Mouse (Mus musculus): Measurements from ENCODE around the gene Rras2. TPM values are rescaled to one million over a fixed set of nuclear protein-coding genes. Genes with fewer than 3 reads are reported as not detected.

The Rras2 gene
- polyA plus RNA-seq, 1 experiment = not detected

GRCm38 (mm10) chr7:114129281-114129680 is 11.7 kb upstream of the Rras2 start:
- Histone ChIP-seq H3K4me3 (ENCODE audit: insufficient read depth, low read depth, low read length) (no peak overlapping the region), H3K27ac (ENCODE audit: insufficient read depth, low read depth, low read length) (no peak overlapping the region), H3K4me1 (ENCODE audit: control insufficient read depth, insufficient read depth, low read length) (peaks cover 6% of the 10 kb centered on the region)
- TF ChIP-seq CTCF (IDR thresholded peaks at IDR 0.05; ENCODE audit: insufficient read depth, low read depth, low read length) = no peak
- TF ChIP-seq POLR2A (IDR thresholded peaks at IDR 0.05; ENCODE audit: insufficient read depth, low read depth, low read length) = no peak
- WGBS = 59% methylated on average over 2 of the region's 2 CpGs

DNA sequence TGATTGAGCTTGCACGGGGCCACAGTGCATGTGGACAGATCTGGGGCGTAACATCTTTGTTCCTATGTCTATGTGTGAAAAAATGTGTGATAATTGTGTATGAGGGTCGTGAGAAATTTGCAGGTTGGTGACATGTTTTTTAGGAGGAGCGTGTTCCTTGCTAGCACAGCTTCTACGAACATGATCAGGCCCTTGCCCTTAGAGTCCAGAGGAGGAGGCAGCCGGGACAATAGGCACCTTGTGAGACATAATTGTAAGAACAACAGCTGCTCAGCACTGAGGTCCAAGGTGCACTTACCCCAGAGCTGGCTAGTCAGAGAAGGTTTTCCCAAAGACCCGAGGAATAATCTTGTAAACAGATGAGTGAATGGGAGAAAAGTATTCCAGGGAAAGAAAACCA is 599 bp upstream of the Rras2 start:
- Histone ChIP-seq H3K4me3 (ENCODE audit: insufficient read depth, low read depth, low read length) (no peak overlapping the region), H3K27ac (ENCODE audit: insufficient read depth, low read depth, low read length) (no peak overlapping the region), H3K4me1 (ENCODE audit: control insufficient read depth, insufficient read depth, low read length) (peaks cover 7% of the 10 kb centered on the region)
- WGBS = 58% methylated on average over 7 of the region's 7 CpGs
- TF ChIP-seq POLR2A (IDR thresholded peaks at IDR 0.05; ENCODE audit: insufficient read depth, low read depth, low read length) (no peak), CTCF (IDR thresholded peaks at IDR 0.05; ENCODE audit: insufficient read depth, low read depth, low read length) (no peak)

- no peak overlapping the region for H3K27ac ChIP-seq (ENCODE audit: insufficient read depth, low read depth, low read length)
- peaks cover 7% of the 10 kb centered on the region for H3K4me1 ChIP-seq (ENCODE audit: control insufficient read depth, insufficient read depth, low read length)
- TF ChIP-seq POLR2A (IDR thresholded peaks at IDR 0.05; ENCODE audit: insufficient read depth, low read depth, low read length) (no peak), CTCF (IDR thresholded peaks at IDR 0.05; ENCODE audit: insufficient read depth, low read depth, low read length) (no peak)
- H3K4me3 ChIP-seq (ENCODE audit: insufficient read depth, low read depth, low read length) = peak overlapping the region; percentile 81
- under 1% methylated on average over 68 of the region's 74 CpGs for WGBS
Observed at GRCm38 (mm10) chr7:114116711-114117351, 750 bp downstream of the Rras2 start.

GRCm38 (mm10) chr7:114115961-114116360 is 1.6 kb downstream of the Rras2 start:
- peaks cover 7% of the 10 kb centered on the region for H3K4me1 ChIP-seq (ENCODE audit: control insufficient read depth, insufficient read depth, low read length)
- WGBS = 20% methylated on average over 9 of the region's 9 CpGs

GRCm38 (mm10) chr7:114114976-114115375 is 2.6 kb downstream of the Rras2 start:
- H3K4me1 ChIP-seq (ENCODE audit: control insufficient read depth, insufficient read depth, low read length) = peaks cover 7% of the 10 kb centered on the region
- H3K4me3 ChIP-seq (ENCODE audit: insufficient read depth, low read depth, low read length) = no peak overlapping the region
- no peak overlapping the region for H3K27ac ChIP-seq (ENCODE audit: insufficient read depth, low read depth, low read length)
- WGBS = 92% methylated on average over 3 of the region's 3 CpGs
- TF ChIP-seq POLR2A (IDR thresholded peaks at IDR 0.05; ENCODE audit: insufficient read depth, low read depth, low read length) = no peak
- no peak for TF ChIP-seq CTCF (IDR thresholded peaks at IDR 0.05; ENCODE audit: insufficient read depth, low read depth, low read length)

More at GRCm38 (mm10) chr7:114115961-114116360, 1.6 kb downstream of the Rras2 start:
- H3K4me3 ChIP-seq (ENCODE audit: insufficient read depth, low read depth, low read length) = peak overlapping the region; percentile 31
- no peak overlapping the region for H3K27ac ChIP-seq (ENCODE audit: insufficient read depth, low read depth, low read length)
- no peak for TF ChIP-seq CTCF (IDR thresholded peaks at IDR 0.05; ENCODE audit: insufficient read depth, low read depth, low read length)
- no peak for TF ChIP-seq POLR2A (IDR thresholded peaks at IDR 0.05; ENCODE audit: insufficient read depth, low read depth, low read length)

- no peak overlapping the region for H3K4me3 ChIP-seq (ENCODE audit: insufficient read depth, low read depth, low read length)
- 96% methylated on average over 2 of the region's 2 CpGs for WGBS
- H3K27ac ChIP-seq (ENCODE audit: insufficient read depth, low read depth, low read length) = no peak overlapping the region
- TF ChIP-seq CTCF (IDR thresholded peaks at IDR 0.05; ENCODE audit: insufficient read depth, low read depth, low read length) (no peak), POLR2A (IDR thresholded peaks at IDR 0.05; ENCODE audit: insufficient read depth, low read depth, low read length) (no peak)
- H3K4me1 ChIP-seq (ENCODE audit: control insufficient read depth, insufficient read depth, low read length) = peaks cover 7% of the 10 kb centered on the region
Observed at GRCm38 (mm10) chr7:114114284-114114683, 3.3 kb downstream of the Rras2 start.

GRCm38 (mm10) chr7:114110500-114110899 is 7.1 kb downstream of the Rras2 start:
- Histone ChIP-seq H3K4me3 (ENCODE audit: insufficient read depth, low read depth, low read length) (no peak overlapping the region), H3K4me1 (ENCODE audit: control insufficient read depth, insufficient read depth, low read length) (peaks cover 4% of the 10 kb centered on the region), H3K27ac (ENCODE audit: insufficient read depth, low read depth, low read length) (no peak overlapping the region)
- TF ChIP-seq CTCF (IDR thresholded peaks at IDR 0.05; ENCODE audit: insufficient read depth, low read depth, low read length) = no peak
- no peak for TF ChIP-seq POLR2A (IDR thresholded peaks at IDR 0.05; ENCODE audit: insufficient read depth, low read depth, low read length)
- WGBS = 87% methylated on average over 2 of the region's 2 CpGs

GRCm38 (mm10) chr7:114105886-114106285 is 11.7 kb downstream of the Rras2 start:
- H3K27ac ChIP-seq (ENCODE audit: insufficient read depth, low read depth, low read length) = no peak overlapping the region
- H3K4me3 ChIP-seq (ENCODE audit: insufficient read depth, low read depth, low read length) = no peak overlapping the region
- no peak for TF ChIP-seq CTCF (IDR thresholded peaks at IDR 0.05; ENCODE audit: insufficient read depth, low read depth, low read length)
- WGBS = 89% methylated on average over 8 of the region's 8 CpGs
- peaks cover 2% of the 10 kb centered on the region; the same call in 1 of the 2 replicates for H3K4me1 ChIP-seq (ENCODE audit: control insufficient read depth, insufficient read depth, low read length)

- no peak overlapping the region for H3K27ac ChIP-seq (ENCODE audit: insufficient read depth, low read depth, low read length)
- TF ChIP-seq CTCF (IDR thresholded peaks at IDR 0.05; ENCODE audit: insufficient read depth, low read depth, low read length) (no peak), POLR2A (IDR thresholded peaks at IDR 0.05; ENCODE audit: insufficient read depth, low read depth, low read length) (no peak)
- 88% methylated on average over 24 of the region's 24 CpGs for WGBS
- no peak overlapping the region for H3K4me3 ChIP-seq (ENCODE audit: insufficient read depth, low read depth, low read length)
- H3K4me1 ChIP-seq (ENCODE audit: control insufficient read depth, insufficient read depth, low read length) = peaks cover 2% of the 10 kb centered on the region; the same call in 1 of the 2 replicates
Observed at GRCm38 (mm10) chr7:114103629-114104347, 13.8 kb downstream of the Rras2 start.

All from olfactory bulb, adult 2 months (tissue).